Mouse (Mus musculus) cerebellum, adult 2 months (tissue): ENCODE measurements around the gene Slc25a51.

Source experiments
- CTCF ChIP-seq: fragments of 200-500 bp; IDR thresholded peaks from 2 replicates; pipeline ENCODE4 v1.5.1; 2011; ENCODE audit warnings: low read depth, mild to moderate bottlenecking, control low read depth, low read length, moderate library complexity, borderline replicate concordance; ENCODE audit not compliant: insufficient read depth
- POLR2A ChIP-seq: fragments of 200-500 bp; IDR thresholded peaks from 2 replicates; pipeline ENCODE4 v1.6.1; 2011; ENCODE audit warnings: low read length, control low read depth, borderline replicate concordance; ENCODE audit not compliant: insufficient read depth

GRCm38 (mm10) chr4:45423406-45423805, 14.8 kb upstream of the Slc25a51 start:
- no peak for TF ChIP-seq POLR2A
- no peak for TF ChIP-seq CTCF
